Mouse (Mus musculus) limb, embryonic 13.5 days (tissue): ENCODE measurements around the gene Tmem132e. TPM values are rescaled to one million over a fixed set of nuclear protein-coding genes. Genes with fewer than 3 reads are reported as not detected.

ENCODE experiments used
- ATAC-seq: fragments of 200-750 bp; cut with Nextera tagmentation; 2 replicates; pipeline ENCODE4 v1.8.0; 2017; ENCODE audit warnings: low read depth, moderate number of reproducible peaks, moderate TSS enrichment; ENCODE audit not compliant: low FRiP score
- H3K27ac ChIP-seq: fragments of 300-500 bp; sonication (generic); 2 replicates; pipeline ENCODE4 v1.5.1; 2015; ENCODE audit warnings: inconsistent platforms, mild to moderate bottlenecking, moderate library complexity
- H3K27me3 ChIP-seq: fragments of 300-500 bp; sonication (generic); 2 replicates; pipeline ENCODE4 v1.6.1; 2015; ENCODE audit warnings: mild to moderate bottlenecking, inconsistent platforms
- H3K36me3 ChIP-seq: fragments of 300-500 bp; sonication (generic); 2 replicates; pipeline ENCODE4 v1.6.1; 2015; ENCODE audit warnings: inconsistent platforms, mild to moderate bottlenecking, moderate library complexity
- H3K4me1 ChIP-seq: fragments of 300-500 bp; sonication (generic); 2 replicates; pipeline ENCODE4 v1.6.1; 2015; ENCODE audit warnings: inconsistent platforms
- H3K4me2 ChIP-seq: fragments of 300-500 bp; sonication (generic); replicated peaks from 2 replicates; pipeline ENCODE4 v1.6.1; 2015; ENCODE audit warnings: inconsistent platforms, mild to moderate bottlenecking, moderate library complexity
- H3K4me3 ChIP-seq: fragments of 300-500 bp; sonication (generic); 2 replicates; pipeline ENCODE4 v1.5.1; 2015; ENCODE audit warnings: moderate library complexity, mild to moderate bottlenecking, inconsistent platforms
- H3K9ac ChIP-seq: fragments of 300-500 bp; sonication (generic); 2 replicates; pipeline ENCODE4 v1.6.1; 2015; ENCODE audit warnings: mild to moderate bottlenecking, inconsistent platforms
- H3K9me3 ChIP-seq: fragments of 300-500 bp; sonication (generic); 2 replicates; pipeline ENCODE4 v1.6.1; 2016; ENCODE audit warnings: inconsistent platforms
- WGBS: fragments of 180-500 bp; shearing (Covaris S2); methylation state at CpG from one replicate; pipeline ENCODE4 v1.1.7; 2015; 5-methylcytosine and 5-hydroxymethylcytosine counted together
- polyA plus RNA-seq: library from polyadenylated mRNA; unstranded; fragments of >200 nt; fragmentation: Nextera tagmentation; extraction: Ambion mirVana; gene quantifications from 2 replicates; pipeline ENCODE4 v1.2.1, GENCODE M21; 2015

The Tmem132e gene
- polyA plus RNA-seq, 1 experiment from 2014 or later: 0.65 TPM

DNA sequence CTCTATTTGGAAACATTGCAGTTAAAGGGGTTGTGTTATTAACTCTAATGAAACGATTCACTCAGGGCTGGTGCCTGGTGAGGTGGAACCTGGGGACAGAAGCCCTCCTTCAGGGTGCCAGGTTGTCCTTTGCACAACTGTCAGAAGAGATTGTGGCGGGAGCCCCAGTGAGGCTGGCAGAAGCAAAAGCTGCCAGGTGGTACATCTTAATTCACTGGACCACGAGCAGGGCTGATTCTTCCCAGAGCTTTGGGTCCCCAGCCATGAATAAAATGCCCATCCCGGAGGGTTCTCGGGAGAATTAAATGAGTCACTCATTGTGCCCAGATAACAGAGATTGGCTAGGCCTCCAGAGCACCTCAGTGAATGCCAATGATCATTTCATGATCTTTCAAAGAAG lies 63.8 kb downstream of the Tmem132e start:
- 66% methylated on average over 5 of the region's 5 CpGs for WGBS
- Histone ChIP-seq H3K36me3 (no peaks in the 10 kb centered on the region), H3K4me1 (no peaks in the 10 kb centered on the region), H3K9me3 (no peaks in the 10 kb centered on the region), H3K4me2 (no peak overlapping the region), H3K9ac (no peak overlapping the region), H3K27ac (no peak overlapping the region), H3K27me3 (0 out of 2 replicates have a peak, but pooled peaks cover 5% of the 10 kb centered on the region), H3K4me3 (no peak overlapping the region)
- no peak for ATAC-seq

DNA sequence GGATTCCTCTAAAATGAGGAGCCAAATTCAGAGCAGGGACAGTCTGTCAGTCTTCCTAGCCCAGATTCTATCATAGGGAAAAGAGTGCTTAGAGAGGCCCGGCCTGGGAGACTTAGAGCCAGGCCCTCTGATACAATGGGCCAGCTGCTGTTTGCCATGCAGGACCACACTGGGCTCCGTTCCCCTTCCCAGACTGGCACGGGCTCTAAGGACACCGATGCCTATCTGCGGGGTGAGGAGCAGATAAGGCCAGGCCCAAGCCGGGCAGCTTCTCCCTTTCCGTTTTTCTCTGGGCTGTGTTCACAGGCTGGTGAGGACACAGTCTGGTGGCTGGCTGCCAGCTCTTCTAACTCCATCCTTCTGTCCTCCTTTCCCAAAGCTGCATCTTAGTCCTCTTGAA lies 64.5 kb downstream of the Tmem132e start:
- Histone ChIP-seq H3K36me3 (no peaks in the 10 kb centered on the region), H3K4me2 (no peak overlapping the region), H3K9ac (no peak overlapping the region), H3K9me3 (no peaks in the 10 kb centered on the region), H3K4me3 (no peak overlapping the region), H3K27me3 (0 out of 2 replicates have a peak, but pooled peaks cover 5% of the 10 kb centered on the region), H3K27ac (no peak overlapping the region), H3K4me1 (no peaks in the 10 kb centered on the region)
- 81% methylated on average over 7 of the region's 7 CpGs for WGBS
- no peak for ATAC-seq

DNA sequence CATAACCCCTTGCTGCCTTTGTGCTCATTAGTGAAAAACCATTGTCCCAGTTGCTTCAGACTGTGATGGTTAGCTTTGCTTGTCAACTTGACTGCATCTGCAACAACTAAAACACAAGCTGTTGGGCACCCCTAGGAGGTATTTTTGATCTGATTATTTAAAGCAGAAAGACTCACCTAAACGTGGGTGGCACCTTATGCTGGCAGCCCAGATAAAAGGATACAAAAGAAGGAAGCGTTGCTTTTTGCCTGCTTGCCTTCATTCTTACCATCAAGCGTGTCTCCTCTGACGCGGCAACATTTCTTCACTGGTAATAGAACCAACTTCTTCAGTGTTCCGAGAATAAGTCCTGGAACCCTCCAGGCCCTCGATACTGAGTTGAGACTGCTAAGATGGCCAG lies 72.6 kb downstream of the Tmem132e start:
- H3K27ac ChIP-seq: no peak overlapping the region
- no peak for ATAC-seq
- H3K27me3 ChIP-seq: no peaks in the 10 kb centered on the region
- H3K4me3 ChIP-seq: no peak overlapping the region
- H3K36me3 ChIP-seq: no peaks in the 10 kb centered on the region
- 88% methylated on average over 7 of the region's 7 CpGs for WGBS
- H3K9ac ChIP-seq: no peak overlapping the region
- H3K4me2 ChIP-seq: no peak overlapping the region
- H3K9me3 ChIP-seq: no peaks in the 10 kb centered on the region
- H3K4me1 ChIP-seq: no peaks in the 10 kb centered on the region

DNA sequence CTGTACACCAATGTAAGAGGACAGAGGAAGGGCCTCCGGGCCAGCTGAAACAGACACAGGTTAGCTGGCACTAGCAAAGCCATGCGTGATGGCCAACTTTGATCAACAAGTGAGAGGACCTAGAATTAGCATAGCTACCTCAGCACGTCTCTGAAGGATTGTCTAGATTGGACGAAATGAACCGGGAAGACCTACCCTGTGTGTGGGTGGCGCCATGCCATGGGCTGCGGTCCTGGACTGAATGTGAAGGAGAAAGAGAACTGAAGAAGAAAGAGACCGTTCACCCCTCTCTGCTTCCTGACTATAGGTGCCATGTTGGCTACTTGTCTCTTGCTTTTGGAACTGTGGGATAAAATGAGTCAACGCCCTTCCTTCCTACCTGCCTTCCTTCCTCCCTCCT lies 76.8 kb downstream of the Tmem132e start:
- H3K4me1 ChIP-seq: no peaks in the 10 kb centered on the region
- no peak for ATAC-seq
- H3K27ac ChIP-seq: no peak overlapping the region
- H3K4me3 ChIP-seq: no peak overlapping the region
- no peaks in the 10 kb centered on the region for H3K36me3 ChIP-seq
- H3K9ac ChIP-seq: no peak overlapping the region
- H3K27me3 ChIP-seq: no peaks in the 10 kb centered on the region
- WGBS: 90% methylated on average over 9 of the region's 9 CpGs
- no peaks in the 10 kb centered on the region for H3K9me3 ChIP-seq
- H3K4me2 ChIP-seq: no peak overlapping the region

DNA sequence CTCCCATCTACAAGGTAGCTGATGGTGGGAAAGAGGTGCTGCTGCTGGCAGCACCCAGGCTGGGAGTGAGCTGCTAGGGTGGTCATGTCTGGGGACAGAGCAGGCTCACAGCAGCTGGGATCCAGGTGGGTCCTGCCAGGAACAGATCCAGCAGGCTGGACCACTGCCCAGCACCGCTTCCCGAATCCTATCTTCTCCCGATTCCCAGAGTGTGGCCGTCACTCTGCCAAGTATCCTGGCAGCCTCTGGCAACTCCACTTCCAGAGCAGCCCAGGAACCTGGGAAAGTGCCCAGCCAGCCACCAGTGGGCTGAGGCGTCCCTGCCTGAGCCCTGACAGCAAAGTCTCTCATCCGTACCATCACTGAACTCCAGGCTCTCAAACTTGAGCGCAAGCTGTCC lies 78.5 kb downstream of the Tmem132e start:
- 82% methylated on average over 7 of the region's 7 CpGs for WGBS
- H3K4me2 ChIP-seq: no peak overlapping the region
- ATAC-seq: no peak
- H3K9ac ChIP-seq: no peak overlapping the region
- H3K4me1 ChIP-seq: no peaks in the 10 kb centered on the region
- no peaks in the 10 kb centered on the region for H3K36me3 ChIP-seq
- no peaks in the 10 kb centered on the region for H3K9me3 ChIP-seq
- no peak overlapping the region for H3K27ac ChIP-seq
- no peak overlapping the region for H3K4me3 ChIP-seq
- no peaks in the 10 kb centered on the region for H3K27me3 ChIP-seq

DNA sequence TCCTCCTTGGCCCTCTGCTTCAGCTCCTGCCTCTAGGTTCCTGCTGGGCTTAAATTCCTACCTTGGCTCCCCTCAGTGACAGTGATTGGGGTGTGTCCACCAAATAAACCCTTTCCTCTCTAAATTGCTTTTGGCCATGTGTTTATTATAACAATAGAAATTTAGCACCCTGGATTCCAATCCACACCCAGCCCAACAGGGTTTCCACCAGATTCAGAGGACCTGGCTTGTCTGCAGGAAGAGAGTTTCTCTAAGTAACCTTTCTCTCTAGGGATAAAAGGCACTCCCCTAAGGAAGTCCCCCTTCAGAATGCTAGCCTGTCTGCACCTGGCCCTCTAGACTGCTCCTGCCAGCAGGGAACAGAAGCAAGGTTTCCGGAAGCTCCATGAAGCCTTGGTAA lies 82.4 kb downstream of the Tmem132e start:
- Histone ChIP-seq H3K9ac (no peak overlapping the region), H3K4me1 (0 out of 2 replicates have a peak, but pooled peaks cover 6% of the 10 kb centered on the region), H3K36me3 (no peaks in the 10 kb centered on the region), H3K4me2 (no peak overlapping the region), H3K9me3 (no peaks in the 10 kb centered on the region), H3K27me3 (no peaks in the 10 kb centered on the region), H3K27ac (no peak overlapping the region), H3K4me3 (no peak overlapping the region)
- no peak for ATAC-seq
- 70% methylated on average over 1 of the region's 1 CpGs for WGBS

DNA sequence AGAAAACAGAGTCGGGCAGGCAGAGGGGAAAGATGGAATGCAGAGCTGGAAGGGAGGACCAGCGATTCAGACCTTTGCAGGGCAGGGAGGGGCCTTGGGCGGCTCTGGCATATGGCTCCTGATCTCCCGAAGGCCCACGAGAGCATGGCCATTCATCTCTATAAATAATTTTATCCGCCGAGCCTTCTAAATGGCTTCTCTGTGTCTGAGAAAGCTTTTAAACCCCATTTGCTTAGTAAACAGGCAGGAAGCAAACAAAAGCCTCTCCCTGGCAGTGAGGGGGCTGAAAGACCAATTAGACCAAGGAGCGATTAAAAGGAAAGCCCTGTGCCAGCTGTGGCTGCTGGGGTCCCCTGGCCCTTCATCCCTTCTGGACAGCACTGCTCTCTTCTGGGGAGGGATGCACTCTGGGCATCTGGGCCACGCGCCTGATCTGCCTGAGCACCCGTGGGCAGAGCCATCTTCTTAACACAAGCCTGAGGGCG lies 84.5 kb downstream of the Tmem132e start:
- H3K4me1 ChIP-seq: 0 out of 2 replicates have a peak, but pooled peaks cover 6% of the 10 kb centered on the region
- no peak overlapping the region for H3K4me3 ChIP-seq
- no peak overlapping the region for H3K27ac ChIP-seq
- no peaks in the 10 kb centered on the region for H3K9me3 ChIP-seq
- no peaks in the 10 kb centered on the region for H3K27me3 ChIP-seq
- H3K9ac ChIP-seq: no peak overlapping the region
- no peak overlapping the region for H3K4me2 ChIP-seq
- no peaks in the 10 kb centered on the region for H3K36me3 ChIP-seq
- ATAC-seq: no peak
- 31% methylated on average over 12 of the region's 12 CpGs for WGBS

DNA sequence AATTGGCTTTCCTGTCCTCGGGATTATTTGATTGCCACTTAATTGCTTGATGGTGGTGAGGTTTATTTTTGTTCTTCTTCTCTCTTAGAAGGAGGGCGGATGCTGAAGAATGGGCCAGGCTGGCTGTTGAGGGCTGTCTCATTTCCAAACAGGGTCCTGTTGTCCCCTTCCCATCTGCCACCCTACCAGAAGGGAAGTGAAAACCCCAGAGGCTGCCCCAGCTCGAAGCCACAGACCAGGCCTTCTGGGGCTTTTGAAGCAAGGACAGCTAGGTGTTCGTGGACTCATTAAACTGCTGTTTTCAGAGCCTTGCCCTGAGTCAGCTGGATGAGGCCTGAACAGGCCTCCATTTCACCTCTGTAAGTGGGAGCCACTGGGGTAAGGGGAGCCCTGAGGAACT lies 87.4 kb downstream of the Tmem132e start:
- Histone ChIP-seq H3K9ac (no peak overlapping the region), H3K4me3 (no peak overlapping the region), H3K4me2 (no peak overlapping the region), H3K9me3 (no peaks in the 10 kb centered on the region), H3K36me3 (no peaks in the 10 kb centered on the region), H3K27ac (no peak overlapping the region), H3K27me3 (no peaks in the 10 kb centered on the region), H3K4me1 (peaks cover 9% of the 10 kb centered on the region; the same call in 1 of the 2 replicates)
- ATAC-seq: no peak
- WGBS: 56% methylated on average over 4 of the region's 4 CpGs

DNA sequence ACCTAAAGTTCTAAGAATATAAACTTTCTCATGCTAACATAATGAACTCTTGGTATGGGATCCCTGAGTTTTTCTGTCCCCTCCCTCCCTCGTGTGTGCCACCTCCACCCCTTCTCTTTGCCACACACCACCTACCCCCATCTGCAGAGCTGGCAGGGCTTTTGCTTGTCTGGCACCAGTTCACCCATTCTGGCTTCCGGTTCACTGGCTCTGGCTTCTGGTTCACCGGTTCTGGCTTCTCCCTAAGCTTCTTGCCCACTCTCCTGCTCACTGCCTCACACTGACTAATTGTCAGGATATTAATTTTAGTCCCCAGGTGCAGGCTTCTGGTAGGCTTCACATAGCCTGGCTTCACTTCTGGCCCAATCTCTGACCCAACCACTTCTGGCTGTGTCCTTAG lies 88.7 kb downstream of the Tmem132e start:
- no peak for ATAC-seq
- H3K9ac ChIP-seq: no peak overlapping the region
- WGBS: 86% methylated on average over 3 of the region's 3 CpGs
- no peaks in the 10 kb centered on the region for H3K36me3 ChIP-seq
- H3K27me3 ChIP-seq: no peaks in the 10 kb centered on the region
- no peaks in the 10 kb centered on the region for H3K9me3 ChIP-seq
- peaks cover 9% of the 10 kb centered on the region; the same call in 1 of the 2 replicates for H3K4me1 ChIP-seq
- H3K4me3 ChIP-seq: no peak overlapping the region
- no peak overlapping the region for H3K27ac ChIP-seq
- H3K4me2 ChIP-seq: no peak overlapping the region

DNA sequence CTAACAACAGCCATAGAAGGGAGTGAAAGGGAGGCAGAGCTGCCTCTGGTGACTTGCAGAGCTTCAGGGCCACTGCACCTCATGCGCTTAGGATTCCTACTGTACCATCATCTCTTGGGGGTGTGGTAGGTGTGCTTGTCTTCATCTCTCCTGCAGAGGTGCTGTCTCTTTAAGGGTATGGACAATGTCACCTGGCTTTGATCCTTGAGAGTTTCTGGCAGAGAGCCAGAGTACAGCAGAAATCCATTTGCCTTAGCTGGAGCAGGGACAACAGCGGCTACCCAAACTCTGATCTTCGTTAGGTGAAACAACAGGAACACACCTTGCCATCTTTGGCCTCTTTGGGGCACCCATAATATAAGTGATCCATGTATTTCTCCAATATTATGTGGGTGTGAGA lies 92.2 kb downstream of the Tmem132e start:
- WGBS: 57% methylated on average over 3 of the region's 3 CpGs
- Histone ChIP-seq H3K9me3 (no peaks in the 10 kb centered on the region), H3K4me1 (peaks cover 3% of the 10 kb centered on the region; the same call in 1 of the 2 replicates), H3K4me2 (no peak overlapping the region), H3K36me3 (no peaks in the 10 kb centered on the region), H3K4me3 (no peak overlapping the region), H3K27ac (no peak overlapping the region), H3K9ac (no peak overlapping the region), H3K27me3 (no peaks in the 10 kb centered on the region)
- no peak for ATAC-seq

DNA sequence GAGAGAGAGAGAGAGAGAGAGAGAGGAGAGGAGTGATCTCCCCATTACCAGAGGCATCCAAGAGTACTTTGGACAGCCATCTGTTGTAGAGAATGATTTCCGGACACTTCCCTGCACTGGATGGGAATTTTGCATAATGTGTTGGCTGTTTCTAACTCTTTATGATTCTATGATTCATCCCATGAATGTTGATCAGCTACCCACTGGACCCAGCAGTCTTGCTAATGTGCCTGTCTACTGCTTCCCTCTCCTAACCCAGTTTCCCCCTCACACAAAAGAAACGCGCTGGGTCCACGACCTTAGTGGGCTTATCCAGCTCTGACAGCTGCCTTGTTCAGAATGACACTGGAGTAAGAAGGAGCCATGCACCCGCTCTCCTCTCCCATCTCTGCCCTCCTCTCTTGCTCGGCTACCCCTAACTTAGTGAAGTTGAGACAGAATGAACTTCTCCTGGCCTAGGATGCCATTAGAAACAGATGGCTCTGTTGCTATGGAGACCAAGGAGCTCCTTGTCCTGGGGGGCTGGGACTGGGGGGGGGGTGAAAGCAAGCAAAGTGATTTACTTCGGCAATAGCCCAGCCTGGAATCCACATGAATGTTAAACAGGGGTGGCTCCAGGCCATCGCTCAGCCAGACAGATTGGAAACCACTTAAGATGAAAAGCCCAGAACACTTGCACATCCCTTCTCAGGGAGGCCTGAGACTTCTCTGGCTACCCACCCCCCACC lies 98.8 kb downstream of the Tmem132e start:
- no peak overlapping the region for H3K4me2 ChIP-seq
- ATAC-seq: no peak
- no peak overlapping the region for H3K9ac ChIP-seq
- H3K27me3 ChIP-seq: no peaks in the 10 kb centered on the region
- no peak overlapping the region for H3K27ac ChIP-seq
- no peaks in the 10 kb centered on the region for H3K36me3 ChIP-seq
- H3K9me3 ChIP-seq: no peaks in the 10 kb centered on the region
- WGBS: 29% methylated on average over 8 of the region's 8 CpGs
- peaks cover 4% of the 10 kb centered on the region; the same call in 1 of the 2 replicates for H3K4me1 ChIP-seq
- H3K4me3 ChIP-seq: no peak overlapping the region

DNA sequence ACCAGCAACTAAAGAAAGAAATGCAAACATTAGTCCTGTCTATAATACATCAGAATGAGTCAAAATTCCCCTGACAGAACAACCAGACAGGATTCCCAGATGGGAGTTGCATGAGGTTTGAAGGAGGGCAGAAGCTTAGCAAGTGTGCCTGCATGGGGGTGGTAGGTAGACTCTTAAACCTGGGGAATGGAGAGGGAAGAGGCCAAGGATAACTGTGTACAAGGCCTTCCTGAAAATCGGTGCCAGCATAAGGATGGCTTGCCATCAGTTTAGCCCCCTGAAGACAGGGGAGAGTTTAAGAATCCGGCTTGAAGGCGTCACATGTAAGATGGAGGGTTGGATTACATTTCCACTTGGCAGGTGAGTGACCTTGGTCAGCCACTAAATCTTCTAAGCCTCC lies 102.2 kb downstream of the Tmem132e start:
- Histone ChIP-seq H3K4me2 (no peak overlapping the region), H3K36me3 (no peaks in the 10 kb centered on the region), H3K4me3 (no peak overlapping the region), H3K9ac (no peak overlapping the region), H3K9me3 (no peaks in the 10 kb centered on the region), H3K27ac (no peak overlapping the region), H3K27me3 (no peaks in the 10 kb centered on the region), H3K4me1 (peaks cover 4% of the 10 kb centered on the region; the same call in 1 of the 2 replicates)
- WGBS: 68% methylated on average over 3 of the region's 3 CpGs
- no peak for ATAC-seq
